Mouse (Mus musculus) liver, postnatal 0 days (tissue): ENCODE data around the gene Vps37b. TPM values are rescaled to one million over a fixed set of nuclear protein-coding genes. Genes with fewer than 3 reads are reported as not detected.
A peak's percentile ranks its signal among the peaks of the same experiment; 100 is the strongest.

Experiments used
- ATAC-seq: fragments of 200-750 bp; cut with Nextera tagmentation; 2 replicates; pipeline ENCODE4 v1.8.0; 2017; ENCODE audit warnings: mild to moderate bottlenecking, moderate library complexity
- DNase-seq: peaks from one replicate; pipeline ENCODE4 v3.0.0-alpha.2; 2016
- H3K27ac ChIP-seq: fragments of 300-500 bp; sonication (generic); 2 replicates; pipeline ENCODE4 v1.5.1; 2014; ENCODE audit warnings: antibody characterized with exemption, moderate library complexity, mild to moderate bottlenecking, low read depth
- H3K27me3 ChIP-seq: fragments of 300-500 bp; sonication (generic); 2 replicates; pipeline ENCODE4 v1.6.1; 2014; ENCODE audit warnings: low read length, control low read depth, mixed read lengths; ENCODE audit not compliant: insufficient read depth
- H3K36me3 ChIP-seq: fragments of 300-500 bp; sonication (generic); replicated peaks from 2 replicates; pipeline ENCODE4 v1.6.1; 2014; ENCODE audit warnings: mild to moderate bottlenecking, control low read depth, low read length, moderate library complexity, mixed read lengths; ENCODE audit not compliant: insufficient read depth
- H3K4me1 ChIP-seq: fragments of 300-500 bp; sonication (generic); 2 replicates; pipeline ENCODE4 v1.6.1; 2014; ENCODE audit warnings: antibody characterized with exemption, mild to moderate bottlenecking, control low read depth; ENCODE audit not compliant: insufficient read depth
- H3K4me2 ChIP-seq: fragments of 300-500 bp; sonication (generic); 2 replicates; pipeline ENCODE4 v1.6.1; 2014; ENCODE audit warnings: low read depth, mild to moderate bottlenecking, low read length, moderate library complexity, mixed read lengths
- H3K4me3 ChIP-seq: fragments of 300-500 bp; sonication (generic); 2 replicates; pipeline ENCODE4 v1.5.1; 2014; ENCODE audit warnings: low read depth, low read length
- H3K9ac ChIP-seq: fragments of 300-500 bp; sonication (generic); replicated peaks from 2 replicates; pipeline ENCODE4 v1.6.1; 2014; ENCODE audit warnings: mild to moderate bottlenecking, moderate library complexity
- H3K9me3 ChIP-seq: fragments of 300-500 bp; sonication (generic); 2 replicates; pipeline ENCODE4 v1.6.1; 2016; ENCODE audit warnings: mild to moderate bottlenecking, control low read depth, low read length, mixed read lengths
- CTCF ChIP-seq: sonication (generic); IDR thresholded peaks from 2 replicates; pipeline ENCODE4 v1.5.1; 2016; ENCODE audit warnings: antibody characterized with exemption, low read depth
- EP300 ChIP-seq: IDR thresholded peaks from 2 replicates; pipeline ENCODE4 v1.6.1; 2016; ENCODE audit warnings: antibody characterized with exemption, low read depth, mild to moderate bottlenecking
- WGBS: fragments of 180-500 bp; shearing (Covaris S2); extraction: QIAGEN DNeasy Blood & Tissue Kit; methylation state at CpG from one replicate; pipeline ENCODE4 v1.1.7; 2014; ENCODE audit not compliant: insufficient replicate concordance; 5-methylcytosine and 5-hydroxymethylcytosine counted together
- polyA plus RNA-seq: library from polyadenylated mRNA; unstranded; fragments of >200 nt; fragmentation: Nextera tagmentation; extraction: Ambion mirVana; gene quantifications from 2 replicates; pipeline ENCODE4 v1.2.1, GENCODE M21; 2015

Vps37b gene
- polyA plus RNA-seq, 1 experiment from 2014 or later: 17.6 TPM

- DNase-seq: no peak
These were observed 46.6 kb downstream of the Vps37b start for GRCm38 (mm10) chr5:123985434-123985833.

DNA sequence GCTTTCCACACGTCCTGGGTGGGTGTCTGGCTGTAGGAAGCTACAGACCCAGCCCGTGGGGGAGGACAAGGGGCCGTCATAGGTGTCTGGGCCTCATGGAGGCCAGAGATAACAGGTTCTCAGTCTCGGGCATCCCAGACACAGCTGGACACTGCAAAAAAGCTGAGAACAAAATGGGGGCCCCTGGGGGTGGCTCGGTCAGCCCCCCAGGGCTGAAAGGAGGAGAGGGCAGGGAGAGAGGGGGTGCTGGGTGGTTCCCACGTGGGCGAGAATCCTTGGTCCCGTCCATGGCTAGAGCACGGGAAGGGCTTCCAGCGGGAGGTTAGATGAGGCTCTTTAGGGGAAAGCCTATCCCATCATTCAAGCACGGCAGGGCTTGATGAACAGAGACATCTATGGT, 49.2 kb downstream of the Vps37b start:
- ATAC-seq (no peak), DNase-seq (no peak)
- no peak overlapping the region for H3K4me3 ChIP-seq
- no peak for TF ChIP-seq EP300
- H3K27ac ChIP-seq: no peak overlapping the region
- no peak overlapping the region for H3K9ac ChIP-seq
- 68% methylated on average over 11 of the region's 11 CpGs for WGBS
- H3K9me3 ChIP-seq: no peaks in the 10 kb centered on the region
- no peak overlapping the region for H3K4me2 ChIP-seq
- H3K4me1 ChIP-seq: peaks cover 43% of the 10 kb centered on the region
- H3K36me3 ChIP-seq: no peaks in the 10 kb centered on the region
- H3K27me3 ChIP-seq: no peaks in the 10 kb centered on the region

More at GRCm38 (mm10) chr5:123985434-123985833, 46.6 kb downstream of the Vps37b start:
- H3K9me3 ChIP-seq: no peaks in the 10 kb centered on the region
- 67% methylated on average over 9 of the region's 9 CpGs for WGBS
- TF ChIP-seq CTCF: no peak
- TF ChIP-seq EP300: no peak
- no peaks in the 10 kb centered on the region for H3K27me3 ChIP-seq
- no peak overlapping the region; the same call in 1 of the 2 replicates for H3K9ac ChIP-seq
- ATAC-seq: no peak
- no peak overlapping the region for H3K4me2 ChIP-seq
- peaks cover 10% of the 10 kb centered on the region; the same call in 1 of the 2 replicates for H3K36me3 ChIP-seq
- H3K4me3 ChIP-seq: no peak overlapping the region
- peaks cover 25% of the 10 kb centered on the region for H3K4me1 ChIP-seq
- H3K27ac ChIP-seq: no peak overlapping the region

- Histone ChIP-seq H3K4me3 (no peak overlapping the region), H3K9me3 (no peaks in the 10 kb centered on the region), H3K9ac (no peak overlapping the region), H3K4me2 (no peak overlapping the region), H3K27me3 (no peaks in the 10 kb centered on the region), H3K36me3 (no peaks in the 10 kb centered on the region), H3K27ac (peak overlapping the region; percentile 17; the same call in 1 of the 2 replicates), H3K4me1 (peaks cover 52% of the 10 kb centered on the region)
- no peak for DNase-seq
- 63% methylated on average over 6 of the region's 6 CpGs for WGBS
- TF ChIP-seq EP300 (no peak), CTCF (no peak)
- no peak for ATAC-seq
These were observed 50.9 kb downstream of the Vps37b start for GRCm38 (mm10) chr5:123981250-123981554.

DNA sequence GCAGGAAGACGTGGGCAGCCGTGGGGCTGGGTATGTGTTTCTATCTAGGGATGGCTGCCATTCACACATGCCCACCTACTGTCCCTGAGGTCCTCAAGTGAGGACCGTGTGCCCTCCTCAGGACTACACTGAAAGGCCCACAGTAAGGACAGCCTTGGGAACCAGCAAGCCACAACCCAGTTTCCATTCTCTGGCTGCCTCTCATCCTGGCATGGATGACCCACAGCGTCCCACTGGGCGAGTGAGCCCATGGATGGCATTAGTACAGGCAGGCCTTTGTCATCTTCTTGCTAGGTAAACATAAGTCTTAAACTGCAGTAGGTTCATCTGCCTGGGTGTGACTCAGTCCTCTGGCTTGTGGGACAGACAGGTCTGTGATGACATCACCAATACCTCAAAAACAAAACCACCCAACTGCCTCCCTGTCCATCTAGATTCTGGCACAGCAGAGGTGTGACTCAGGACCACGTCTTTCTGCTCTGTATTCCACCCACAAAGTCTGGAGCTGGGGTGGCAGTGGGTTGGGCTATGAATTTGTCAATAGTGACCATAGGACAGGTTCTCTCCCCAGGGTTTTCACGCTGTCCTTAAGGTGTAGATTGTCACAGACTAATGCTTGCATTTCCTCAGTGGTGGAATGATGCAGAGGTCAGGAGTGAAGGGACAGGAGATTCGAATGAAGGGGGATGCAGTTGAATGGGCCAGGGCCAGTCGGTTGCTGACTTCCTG, 51.4 kb downstream of the Vps37b start:
- TF ChIP-seq CTCF (no peak), EP300 (no peak)
- Histone ChIP-seq H3K4me2 (no peak overlapping the region), H3K36me3 (no peaks in the 10 kb centered on the region), H3K9ac (no peak overlapping the region), H3K27me3 (no peaks in the 10 kb centered on the region), H3K9me3 (no peaks in the 10 kb centered on the region), H3K27ac (peak overlapping the region; percentile 57), H3K4me1 (peaks cover 56% of the 10 kb centered on the region), H3K4me3 (no peak overlapping the region)
- DNase-seq (no peak), ATAC-seq (peak; percentile 74)
- WGBS: 53% methylated on average over 9 of the region's 9 CpGs

- no peak for ATAC-seq
- DNase-seq: no peak
- no peaks in the 10 kb centered on the region for H3K9me3 ChIP-seq
- H3K9ac ChIP-seq: no peak overlapping the region
- H3K4me1 ChIP-seq: peaks cover 56% of the 10 kb centered on the region
- WGBS: 72% methylated on average over 4 of the region's 4 CpGs
- H3K27me3 ChIP-seq: no peaks in the 10 kb centered on the region
- H3K4me2 ChIP-seq: no peak overlapping the region
- H3K4me3 ChIP-seq: no peak overlapping the region
- no peaks in the 10 kb centered on the region for H3K36me3 ChIP-seq
- TF ChIP-seq EP300: no peak
- TF ChIP-seq CTCF: no peak
- H3K27ac ChIP-seq: peak overlapping the region; percentile 57; the same call in 1 of the 2 replicates
These were observed 52.1 kb downstream of the Vps37b start for GRCm38 (mm10) chr5:123979980-123980369.

GRCm38 (mm10) chr5:123979221-123979979, 52.7 kb downstream of the Vps37b start:
- no peak overlapping the region for H3K4me3 ChIP-seq
- no peaks in the 10 kb centered on the region for H3K27me3 ChIP-seq
- H3K9me3 ChIP-seq: no peaks in the 10 kb centered on the region
- 70% methylated on average over 18 of the region's 18 CpGs for WGBS
- DNase-seq (no peak), ATAC-seq (no peak)
- H3K36me3 ChIP-seq: no peaks in the 10 kb centered on the region
- peak overlapping the region; percentile 11 for H3K27ac ChIP-seq
- H3K4me1 ChIP-seq: peaks cover 55% of the 10 kb centered on the region
- TF ChIP-seq EP300 (no peak), CTCF (no peak)
- H3K4me2 ChIP-seq: no peak overlapping the region
- H3K9ac ChIP-seq: no peak overlapping the region
